Mouse (Mus musculus) liver, adult 2 months (tissue): ENCODE data around the gene Osr1.

Experiments used
- CTCF ChIP-seq: fragments of 200-500 bp; IDR thresholded peaks from 2 replicates; pipeline ENCODE4 v1.5.1; 2011; ENCODE audit warnings: low read depth, low read length, control low read depth
- POLR2A ChIP-seq: fragments of 200-500 bp; IDR thresholded peaks from 2 replicates; pipeline ENCODE4 v1.6.1; 2011; ENCODE audit warnings: low read length, control low read depth; ENCODE audit not compliant: insufficient read depth; ENCODE audit errors: extremely low read depth

GRCm38 (mm10) chr12:9585085-9585453 lies 15.2 kb downstream of the Osr1 start:
- TF ChIP-seq CTCF (no peak), POLR2A (no peak)
